Mouse (Mus musculus): Measurements from ENCODE around the gene Zdhhc1.

Gene Zdhhc1

GRCm38 (mm10) chr8:105536546-105536945, 39.8 kb upstream of the Zdhhc1 start:
- no peak overlapping the region for H3K4me3 ChIP-seq (replicated peaks; ENCODE audit: low read length)
- TF ChIP-seq POU5F1 (IDR thresholded peaks at IDR 0.05; ENCODE audit: borderline replicate concordance, low read length) (no peak), CTCF (conservative IDR thresholded peaks at IDR 0.05; ENCODE audit: low read length) (no peak), NANOG (IDR thresholded peaks at IDR 0.05; ENCODE audit: borderline replicate concordance, low read length) (no peak)
- H3K36me3 ChIP-seq (ENCODE audit: insufficient read depth, low read length): peaks cover 70% of the 10 kb centered on the region
- no peaks in the 10 kb centered on the region for H3K27me3 ChIP-seq (ENCODE audit: insufficient read depth, low read length)
- H3K4me1 ChIP-seq (replicated peaks; ENCODE audit: low read depth, low read length): peaks cover 17% of the 10 kb centered on the region
- no peaks in the 10 kb centered on the region for H3K9me3 ChIP-seq (ENCODE audit: low read length)

DNA sequence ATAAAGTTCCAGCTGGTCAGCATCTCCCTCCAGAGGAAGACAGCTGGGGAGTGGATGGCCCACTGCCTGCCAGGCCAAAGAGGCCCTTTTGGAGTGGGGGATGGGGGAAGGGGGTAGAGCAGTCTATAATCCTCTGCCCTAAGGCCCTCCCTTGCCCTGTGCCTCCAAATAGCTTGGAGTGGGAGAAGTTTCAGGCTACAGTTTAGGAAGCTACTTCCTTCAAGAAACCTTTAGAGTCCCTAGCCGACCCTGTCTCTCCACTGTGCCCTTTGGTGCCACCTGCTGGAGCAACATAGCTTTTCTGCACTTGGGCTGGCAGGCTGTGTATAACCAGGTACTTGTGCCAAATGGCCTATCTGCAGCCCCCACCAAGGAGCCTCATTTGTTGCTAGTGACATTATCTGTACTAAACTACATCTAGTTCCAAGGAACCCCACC, 37.2 kb upstream of the Zdhhc1 start:
- no peak overlapping the region for H3K4me3 ChIP-seq (replicated peaks; ENCODE audit: low read length)
- TF ChIP-seq CTCF (conservative IDR thresholded peaks at IDR 0.05; ENCODE audit: low read length): peak; percentile 72
- TF ChIP-seq NANOG (IDR thresholded peaks at IDR 0.05; ENCODE audit: borderline replicate concordance, low read length): no peak
- peaks cover 36% of the 10 kb centered on the region for H3K4me1 ChIP-seq (replicated peaks; ENCODE audit: low read depth, low read length)
- H3K36me3 ChIP-seq (ENCODE audit: insufficient read depth, low read length): peaks cover 81% of the 10 kb centered on the region
- no peaks in the 10 kb centered on the region for H3K27me3 ChIP-seq (ENCODE audit: insufficient read depth, low read length)
- H3K9me3 ChIP-seq (ENCODE audit: low read length): no peaks in the 10 kb centered on the region

GRCm38 (mm10) chr8:105533439-105533838, 36.7 kb upstream of the Zdhhc1 start:
- peaks cover 81% of the 10 kb centered on the region for H3K36me3 ChIP-seq (ENCODE audit: insufficient read depth, low read length)
- TF ChIP-seq CTCF (conservative IDR thresholded peaks at IDR 0.05; ENCODE audit: low read length) (no peak), NANOG (IDR thresholded peaks at IDR 0.05; ENCODE audit: borderline replicate concordance, low read length) (no peak), POU5F1 (IDR thresholded peaks at IDR 0.05; ENCODE audit: borderline replicate concordance, low read length) (no peak)
- H3K27me3 ChIP-seq (ENCODE audit: insufficient read depth, low read length): no peaks in the 10 kb centered on the region
- H3K9me3 ChIP-seq (ENCODE audit: low read length): no peaks in the 10 kb centered on the region
- H3K4me3 ChIP-seq (replicated peaks; ENCODE audit: low read length): no peak overlapping the region
- H3K4me1 ChIP-seq (replicated peaks; ENCODE audit: low read depth, low read length): peaks cover 36% of the 10 kb centered on the region

GRCm38 (mm10) chr8:105531774-105532173, 35.1 kb upstream of the Zdhhc1 start:
- Histone ChIP-seq H3K9me3 (ENCODE audit: low read length) (no peaks in the 10 kb centered on the region), H3K36me3 (ENCODE audit: insufficient read depth, low read length) (peaks cover 79% of the 10 kb centered on the region), H3K27me3 (ENCODE audit: insufficient read depth, low read length) (no peaks in the 10 kb centered on the region), H3K4me3 (replicated peaks; ENCODE audit: low read length) (no peak overlapping the region), H3K4me1 (replicated peaks; ENCODE audit: low read depth, low read length) (peaks cover 44% of the 10 kb centered on the region)
- TF ChIP-seq NANOG (IDR thresholded peaks at IDR 0.05; ENCODE audit: borderline replicate concordance, low read length): no peak
- TF ChIP-seq CTCF (conservative IDR thresholded peaks at IDR 0.05; ENCODE audit: low read length): peak; percentile 50
- TF ChIP-seq POU5F1 (IDR thresholded peaks at IDR 0.05; ENCODE audit: borderline replicate concordance, low read length): no peak

DNA sequence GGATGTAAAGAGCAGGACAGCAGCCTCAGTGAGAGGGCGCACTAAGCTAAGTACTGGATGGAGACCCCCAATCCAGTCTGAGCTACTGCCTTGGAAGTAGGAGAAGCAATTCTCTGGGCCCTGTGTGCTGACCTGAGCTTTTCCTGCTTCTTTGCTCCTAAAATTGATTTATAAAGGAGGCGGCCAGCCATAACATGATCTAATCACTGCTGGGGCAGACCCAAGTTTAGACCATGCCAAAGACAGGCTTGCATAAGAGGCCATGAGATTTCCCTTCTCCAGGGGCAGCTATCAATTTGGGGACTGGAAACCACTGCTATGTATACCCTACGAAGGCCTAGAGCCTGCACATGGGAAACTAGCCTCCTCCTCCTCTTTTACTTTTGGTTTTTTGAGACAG, 32.6 kb upstream of the Zdhhc1 start:
- H3K4me1 ChIP-seq (replicated peaks; ENCODE audit: low read depth, low read length): peaks cover 57% of the 10 kb centered on the region
- H3K4me3 ChIP-seq (replicated peaks; ENCODE audit: low read length): no peak overlapping the region
- TF ChIP-seq CTCF (conservative IDR thresholded peaks at IDR 0.05; ENCODE audit: low read length) (no peak), POU5F1 (IDR thresholded peaks at IDR 0.05; ENCODE audit: borderline replicate concordance, low read length) (no peak), NANOG (IDR thresholded peaks at IDR 0.05; ENCODE audit: borderline replicate concordance, low read length) (no peak)
- no peaks in the 10 kb centered on the region for H3K27me3 ChIP-seq (ENCODE audit: insufficient read depth, low read length)
- no peaks in the 10 kb centered on the region for H3K9me3 ChIP-seq (ENCODE audit: low read length)
- peaks cover 81% of the 10 kb centered on the region for H3K36me3 ChIP-seq (ENCODE audit: insufficient read depth, low read length)

DNA sequence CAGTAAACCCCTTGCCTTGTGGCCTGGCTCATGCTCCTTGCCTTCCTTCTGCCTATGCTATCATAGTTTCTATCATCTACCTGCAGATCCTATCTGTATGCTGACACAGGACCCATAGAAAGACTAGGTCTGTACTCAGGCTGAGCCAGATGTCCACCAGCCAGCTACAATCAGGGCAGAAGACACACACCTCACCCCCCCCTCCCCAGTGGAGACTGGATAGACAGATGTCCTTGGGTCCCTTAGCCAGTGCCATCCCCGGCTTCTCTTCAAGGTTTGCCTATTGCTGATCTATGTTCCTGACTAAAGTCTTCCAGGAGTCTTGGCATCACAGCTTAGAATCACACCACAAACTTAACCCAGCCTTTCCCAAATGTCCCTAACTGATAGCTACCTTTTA, 31.5 kb upstream of the Zdhhc1 start:
- H3K4me3 ChIP-seq (replicated peaks; ENCODE audit: low read length): no peak overlapping the region
- H3K9me3 ChIP-seq (ENCODE audit: low read length): no peaks in the 10 kb centered on the region
- H3K27me3 ChIP-seq (ENCODE audit: insufficient read depth, low read length): no peaks in the 10 kb centered on the region
- no peak for TF ChIP-seq POU5F1 (IDR thresholded peaks at IDR 0.05; ENCODE audit: borderline replicate concordance, low read length)
- no peak for TF ChIP-seq NANOG (IDR thresholded peaks at IDR 0.05; ENCODE audit: borderline replicate concordance, low read length)
- TF ChIP-seq CTCF (conservative IDR thresholded peaks at IDR 0.05; ENCODE audit: low read length): no peak
- peaks cover 50% of the 10 kb centered on the region for H3K4me1 ChIP-seq (replicated peaks; ENCODE audit: low read depth, low read length)
- peaks cover 84% of the 10 kb centered on the region for H3K36me3 ChIP-seq (ENCODE audit: insufficient read depth, low read length)

DNA sequence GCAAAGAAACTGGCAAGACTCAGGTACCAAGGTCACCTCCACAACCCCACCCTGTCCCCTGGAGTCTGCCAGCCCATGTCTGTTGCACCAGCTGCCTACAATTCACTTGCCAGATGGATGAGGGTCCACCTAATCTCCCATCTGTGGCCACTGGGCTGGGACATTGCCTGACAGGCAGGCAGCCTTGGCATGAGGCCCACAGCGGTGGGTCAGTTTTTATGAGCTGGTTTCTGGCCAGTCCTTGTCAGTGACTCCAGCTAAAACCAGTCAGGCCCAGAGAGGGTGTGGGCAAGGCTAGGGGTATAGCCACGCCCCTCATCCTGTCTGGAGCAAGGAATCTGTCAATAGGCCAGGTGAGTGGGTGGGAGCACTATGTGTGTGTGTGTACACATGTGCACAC, 30.4 kb upstream of the Zdhhc1 start:
- H3K9me3 ChIP-seq (ENCODE audit: low read length): no peaks in the 10 kb centered on the region
- TF ChIP-seq CTCF (conservative IDR thresholded peaks at IDR 0.05; ENCODE audit: low read length): no peak
- no peak for TF ChIP-seq POU5F1 (IDR thresholded peaks at IDR 0.05; ENCODE audit: borderline replicate concordance, low read length)
- no peak for TF ChIP-seq NANOG (IDR thresholded peaks at IDR 0.05; ENCODE audit: borderline replicate concordance, low read length)
- H3K36me3 ChIP-seq (ENCODE audit: insufficient read depth, low read length): peaks cover 91% of the 10 kb centered on the region
- no peaks in the 10 kb centered on the region for H3K27me3 ChIP-seq (ENCODE audit: insufficient read depth, low read length)
- H3K4me1 ChIP-seq (replicated peaks; ENCODE audit: low read depth, low read length): peaks cover 55% of the 10 kb centered on the region
- H3K4me3 ChIP-seq (replicated peaks; ENCODE audit: low read length): 0 out of 2 replicates have a peak overlapping the region, but pooled peaks have one; percentile 1

DNA sequence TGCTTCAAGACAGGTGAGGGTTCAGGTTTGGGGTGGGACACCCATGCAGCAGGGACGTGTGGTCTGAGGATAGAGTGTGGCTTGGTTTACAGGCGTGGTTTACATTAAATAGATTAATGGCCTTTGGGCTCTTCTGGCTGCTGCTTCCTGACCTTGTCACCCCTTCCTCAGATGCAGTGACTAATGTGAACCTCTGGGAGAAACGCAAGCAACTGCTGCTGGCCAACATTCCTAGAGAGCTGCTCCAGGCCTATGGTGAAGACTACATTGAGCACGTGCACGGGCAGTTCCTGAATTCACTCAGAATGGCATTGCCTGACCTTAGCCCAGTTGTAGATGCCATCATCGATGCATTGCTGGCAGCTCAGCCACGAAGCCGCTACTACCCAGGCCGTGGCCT, 26.2 kb upstream of the Zdhhc1 start:
- TF ChIP-seq CTCF (conservative IDR thresholded peaks at IDR 0.05; ENCODE audit: low read length): no peak
- TF ChIP-seq POU5F1 (IDR thresholded peaks at IDR 0.05; ENCODE audit: borderline replicate concordance, low read length): no peak
- no peak for TF ChIP-seq NANOG (IDR thresholded peaks at IDR 0.05; ENCODE audit: borderline replicate concordance, low read length)
- peaks cover 28% of the 10 kb centered on the region for H3K27me3 ChIP-seq (ENCODE audit: insufficient read depth, low read length)
- peaks cover 66% of the 10 kb centered on the region for H3K4me1 ChIP-seq (replicated peaks; ENCODE audit: low read depth, low read length)
- H3K9me3 ChIP-seq (ENCODE audit: low read length): no peaks in the 10 kb centered on the region
- H3K4me3 ChIP-seq (replicated peaks; ENCODE audit: low read length): no peak overlapping the region
- peaks cover 60% of the 10 kb centered on the region for H3K36me3 ChIP-seq (ENCODE audit: insufficient read depth, low read length)

All from E14TG2a.4 (cell line).